Mouse (Mus musculus): Measurements from ENCODE around the gene Slc29a4.

GRCm38 (mm10) chr5:142681911-142682310, 10.4 kb upstream of the Slc29a4 start:
- TF ChIP-seq POLR2A (IDR thresholded peaks at IDR 0.05; ENCODE audit: low read depth, low read length) (no peak), CTCF (IDR thresholded peaks at IDR 0.05; ENCODE audit: extremely low read depth, insufficient read length, insufficient replicate concordance, low read depth, low read length) (no peak)
